Mouse (Mus musculus): ENCODE data around the gene Anapc2. TPM values are rescaled to one million over a fixed set of nuclear protein-coding genes. Genes with fewer than 3 reads are reported as not detected.

Anapc2 gene
- total and polyA plus RNA-seq, 3 experiments: 13.0 to 55.2 (median 14.5) TPM

DNA sequence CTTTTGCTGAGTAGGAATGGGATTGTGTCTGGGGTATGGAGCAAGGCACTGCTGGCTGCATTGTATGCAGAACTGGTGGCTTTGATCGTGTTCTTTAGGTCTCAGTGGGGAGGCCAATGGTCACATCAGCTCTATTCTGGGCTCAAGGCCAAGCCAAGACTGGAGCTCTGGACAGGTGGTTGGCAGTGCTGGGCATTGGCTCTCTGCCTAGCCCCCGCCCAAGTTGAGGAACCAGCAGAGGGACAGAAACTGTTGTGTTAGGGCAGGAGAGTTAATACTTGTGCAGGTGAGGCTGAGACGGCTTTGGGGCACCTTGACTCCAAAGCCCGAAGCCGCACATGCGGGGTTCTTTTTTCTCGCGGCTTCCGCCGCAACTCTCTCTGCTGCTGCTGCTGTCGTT, 17.4 kb downstream of the Anapc2 start, which contains the start of gene Lrrc26:
Lrrc26 (plus strand) TSS at position 265 of the 400 bp plus-strand sequence.
- Histone ChIP-seq H3K4me2 (ENCODE audit: insufficient read depth, low read depth, poor library complexity, severe bottlenecking) (no peak within 1 kb of the TSS), H3K27ac (ENCODE audit: insufficient read depth, low read depth) (no peak within 1 kb of the TSS), H3K4me1 (ENCODE audit: control insufficient read depth in 1 of 2, insufficient read depth in 2 of 2) (peaks cover 2 to 4% of the 10 kb centered on the region in 2 experiments; a peak in 3 of 4 replicates), H3K36me3 (replicated peaks in 1 of 2; ENCODE audit: control insufficient read depth in 1 of 2, insufficient read depth in 1 of 2, low read length in 1 of 2) (peaks cover 16 to 26% of the 10 kb centered on the region in 2 experiments), H3K4me3 (replicated peaks in 1 of 3; ENCODE audit: low read depth in 2 of 3, low read length in 2 of 3, poor library complexity in 1 of 3) (no peak within 1 kb of the TSS), H3K27me3 (replicated peaks) (peaks cover 40% of the 10 kb centered on the region), H3K79me2 (replicated peaks; ENCODE audit: control insufficient read depth, extremely low read depth, insufficient read depth, poor library complexity, severe bottlenecking) (no peaks in the 10 kb centered on the region), H3K9me3 (replicated peaks; ENCODE audit: low read length) (no peaks in the 10 kb centered on the region), H3K9ac (ENCODE audit: insufficient read depth, low read depth) (no peak within 1 kb of the TSS)
- dilution Hi-C loops (cut with MboI; ENCODE audit: extremely low pct_ligation_motif_present, extremely low pct_unique_long_range_greater_than_20kb, low sequenced_read_pairs) (no loop called here), in situ Hi-C loops (cut with MboI; ENCODE audit: low pct_ligation_motif_present, low pct_unique_long_range_greater_than_20kb, low sequenced_read_pairs) (no loop called here)
- DNase-seq (ENCODE audit: extremely low read depth): no peak
- TF ChIP-seq CHD1 (IDR thresholded peaks at IDR 0.05; ENCODE audit: low read depth, low read length) (no peak), SIN3A (IDR thresholded peaks at IDR 0.05; ENCODE audit: low read length) (no peak), SMC3 (IDR thresholded peaks at IDR 0.05; ENCODE audit: low read depth, low read length) (no peak), E2F4 (IDR thresholded peaks at IDR 0.05; ENCODE audit: insufficient replicate concordance, low read depth, low read length) (no peak), IRF4 (IDR thresholded peaks at IDR 0.05; ENCODE audit: low read depth, low read length) (no peak), ETS1 (conservative IDR thresholded peaks at IDR 0.05; ENCODE audit: low read depth, low read length) (no peak), EP300 (IDR thresholded peaks at IDR 0.05; ENCODE audit: low read length) (no peak), CTCF (conservative IDR thresholded peaks at IDR 0.05 in 1 of 2, IDR thresholded peaks at IDR 0.05 in 1 of 2; ENCODE audit: low read depth in 2 of 2, low read length in 2 of 2) (no peak), MYC (IDR thresholded peaks at IDR 0.05; ENCODE audit: low read depth, low read length) (no peak), RAD21 (IDR thresholded peaks at IDR 0.05; ENCODE audit: low read depth, low read length) (no peak), UBTF (IDR thresholded peaks at IDR 0.05; ENCODE audit: low read depth, low read length) (no peak)

- DNase-seq (ENCODE audit: extremely low read depth): no peak
- in situ Hi-C loops (cut with MboI; ENCODE audit: low pct_ligation_motif_present, low pct_unique_long_range_greater_than_20kb, low sequenced_read_pairs): no loop called here
- Histone ChIP-seq H3K4me2 (ENCODE audit: insufficient read depth, low read depth, poor library complexity, severe bottlenecking) (no peak overlapping the region), H3K4me1 (ENCODE audit: control insufficient read depth in 1 of 2, insufficient read depth in 2 of 2) (peaks cover 2 to 4% of the 10 kb centered on the region in 2 experiments; a peak in 3 of 4 replicates), H3K27me3 (replicated peaks) (peaks cover 46% of the 10 kb centered on the region), H3K36me3 (replicated peaks in 1 of 2; ENCODE audit: control insufficient read depth in 1 of 2, insufficient read depth in 1 of 2, low read length in 1 of 2) (peaks cover 10 to 20% of the 10 kb centered on the region in 2 experiments), H3K9me3 (replicated peaks; ENCODE audit: low read length) (no peaks in the 10 kb centered on the region), H3K27ac (ENCODE audit: insufficient read depth, low read depth) (no peak overlapping the region), H3K4me3 (replicated peaks in 1 of 3; ENCODE audit: low read depth in 2 of 3, low read length in 2 of 3, poor library complexity in 1 of 3) (no peak overlapping the region), H3K9ac (ENCODE audit: insufficient read depth, low read depth) (no peak overlapping the region), H3K79me2 (replicated peaks; ENCODE audit: control insufficient read depth, extremely low read depth, insufficient read depth, poor library complexity, severe bottlenecking) (no peaks in the 10 kb centered on the region)
- no peak for TF ChIP-seq PAX5 (IDR thresholded peaks at IDR 0.05; ENCODE audit: low read length)
- dilution Hi-C loops (cut with MboI; ENCODE audit: extremely low pct_ligation_motif_present, extremely low pct_unique_long_range_greater_than_20kb, low sequenced_read_pairs): no loop called here
Measured at GRCm38 (mm10) chr2:25290101-25290815, 18.0 kb downstream of the Anapc2 start.

DNA sequence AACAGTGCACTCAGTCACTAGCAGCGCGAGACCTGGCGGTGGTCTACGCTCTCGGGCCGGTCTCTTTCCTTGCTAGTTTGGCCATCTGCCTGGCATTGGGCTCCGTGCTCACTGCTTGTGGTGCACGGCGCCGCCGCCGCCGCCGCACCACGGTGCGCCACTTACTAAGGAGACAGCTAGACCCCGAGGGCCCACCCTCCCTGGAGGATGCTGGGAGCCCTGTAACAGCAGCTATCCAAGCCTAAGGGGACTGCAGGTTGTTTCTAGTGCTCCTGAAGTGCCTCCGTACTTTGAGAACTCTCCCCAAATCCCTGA, 18.5 kb downstream of the Anapc2 start:
- Histone ChIP-seq H3K79me2 (replicated peaks; ENCODE audit: control insufficient read depth, extremely low read depth, insufficient read depth, poor library complexity, severe bottlenecking) (no peaks in the 10 kb centered on the region), H3K4me3 (replicated peaks in 1 of 3; ENCODE audit: low read depth in 2 of 3, low read length in 2 of 3, poor library complexity in 1 of 3) (no peak overlapping the region), H3K27me3 (replicated peaks) (peaks cover 51% of the 10 kb centered on the region), H3K27ac (ENCODE audit: insufficient read depth, low read depth) (no peak overlapping the region), H3K4me2 (ENCODE audit: insufficient read depth, low read depth, poor library complexity, severe bottlenecking) (no peak overlapping the region), H3K9me3 (replicated peaks; ENCODE audit: low read length) (no peaks in the 10 kb centered on the region), H3K4me1 (ENCODE audit: control insufficient read depth in 1 of 2, insufficient read depth in 2 of 2) (peaks cover 2 to 4% of the 10 kb centered on the region in 2 experiments; a peak in 3 of 4 replicates), H3K36me3 (replicated peaks in 1 of 2; ENCODE audit: control insufficient read depth in 1 of 2, insufficient read depth in 1 of 2, low read length in 1 of 2) (peaks cover 6 to 14% of the 10 kb centered on the region in 2 experiments), H3K9ac (ENCODE audit: insufficient read depth, low read depth) (no peak overlapping the region)
- TF ChIP-seq ZNF384 (IDR thresholded peaks at IDR 0.05; ENCODE audit: low read depth, low read length): no peak
- no peak for TF ChIP-seq SIN3A (IDR thresholded peaks at IDR 0.05; ENCODE audit: low read length)
- TF ChIP-seq ETS1 (conservative IDR thresholded peaks at IDR 0.05; ENCODE audit: low read depth, low read length): no peak
- no peak for TF ChIP-seq ZKSCAN1 (IDR thresholded peaks at IDR 0.05; ENCODE audit: borderline replicate concordance, low read depth, low read length)
- no peak for TF ChIP-seq MEF2A (IDR thresholded peaks at IDR 0.05; ENCODE audit: borderline replicate concordance, low read depth, low read length)
- TF ChIP-seq MXI1 (IDR thresholded peaks at IDR 0.05; ENCODE audit: low read depth, low read length): no peak
- TF ChIP-seq CHD2 (IDR thresholded peaks at IDR 0.05; ENCODE audit: low read length): no peak
- TF ChIP-seq NRF1 (IDR thresholded peaks at IDR 0.05; ENCODE audit: low read depth, low read length): no peak
- no peak for TF ChIP-seq RAD21 (IDR thresholded peaks at IDR 0.05; ENCODE audit: low read depth, low read length)
- no peak for TF ChIP-seq SMC3 (IDR thresholded peaks at IDR 0.05; ENCODE audit: low read depth, low read length)
- no peak for TF ChIP-seq MYC (IDR thresholded peaks at IDR 0.05; ENCODE audit: low read depth, low read length)
- no peak for TF ChIP-seq CHD1 (IDR thresholded peaks at IDR 0.05; ENCODE audit: low read depth, low read length)
- no peak for TF ChIP-seq EP300 (IDR thresholded peaks at IDR 0.05; ENCODE audit: low read length)
- TF ChIP-seq POLR2A (IDR thresholded peaks at IDR 0.05; ENCODE audit: low read depth, low read length): no peak
- TF ChIP-seq JUN (IDR thresholded peaks at IDR 0.05; ENCODE audit: insufficient read depth, low read depth, low read length): no peak
- TF ChIP-seq HCFC1 (IDR thresholded peaks at IDR 0.05; ENCODE audit: low read depth, low read length): no peak
- no peak for TF ChIP-seq CTCF (conservative IDR thresholded peaks at IDR 0.05 in 1 of 2, IDR thresholded peaks at IDR 0.05 in 1 of 2; ENCODE audit: low read depth in 2 of 2, low read length in 2 of 2)
- in situ Hi-C loops (cut with MboI; ENCODE audit: low pct_ligation_motif_present, low pct_unique_long_range_greater_than_20kb, low sequenced_read_pairs) (no loop called here), dilution Hi-C loops (cut with MboI; ENCODE audit: extremely low pct_ligation_motif_present, extremely low pct_unique_long_range_greater_than_20kb, low sequenced_read_pairs) (no loop called here)
- DNase-seq (ENCODE audit: extremely low read depth): no peak

Measured in CH12.LX (cell line).